28 mouse cellular contexts compared by ENCODE assay signal in the genomic region with DNA sequence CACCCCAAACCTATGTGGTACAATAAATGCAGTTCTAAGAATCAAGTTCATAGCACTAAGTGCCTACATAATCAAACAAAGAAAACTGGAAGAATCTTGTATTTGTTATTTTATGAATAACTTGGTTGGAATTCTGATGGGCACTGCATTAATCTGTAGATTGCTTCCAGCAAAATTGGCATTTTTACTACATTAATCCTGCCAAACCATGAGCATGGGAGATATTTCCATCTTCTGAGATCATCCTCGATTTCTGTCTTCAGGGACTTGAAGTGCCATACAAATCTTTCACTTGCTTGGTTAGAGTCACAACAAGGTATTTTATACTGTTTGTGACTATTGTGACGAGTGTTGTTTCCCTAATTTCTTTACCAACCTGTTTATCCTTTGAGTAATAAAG. TPM values are rescaled to one million over a fixed set of nuclear protein-coding genes. Genes with fewer than 3 reads are reported as not detected.
"Had no signal": no experiment of that assay in that cellular context is flagged by ENCODE, and none has a peak within 500 bp of the region (broad histone marks: within the 10 kb centered on the region; RNA-seq: fewer than 3 reads in every experiment).

No protein-coding gene starts in this region.

- H3K27me3 ChIP-seq: heart, embryonic 12.5 days; hindbrain, embryonic 13.5 days; intestine, embryonic 15.5 days; limb, embryonic 12.5 days; liver, embryonic 13.5 days had no signal

- DNase-seq: gastrocnemius, adult 2 months; gastrocnemius, postnatal 10 days; gastrocnemius, postnatal 25 days; heart, adult 18-20 months; heart, postnatal 10 days; heart, postnatal 4 days; kidney, adult 18-20 months; kidney, adult 8-10 months; kidney, postnatal 10 days; kidney, postnatal 25 days; kidney, postnatal 4 days; liver; liver, embryonic 13.5 days had no signal

- ATAC-seq: hindbrain, embryonic 16.5 days; inflammation-experienced regulatory T-cells, adult 6 months; intestine, embryonic 15.5 days; intestine, postnatal 0 days had no signal

- H3K36me3 ChIP-seq: heart, embryonic 10.5 days; heart, embryonic 12.5 days; hindbrain, embryonic 10.5 days; hindbrain, embryonic 13.5 days; intestine, embryonic 15.5 days; limb, embryonic 10.5 days; limb, embryonic 12.5 days; liver, embryonic 13.5 days had no signal

- H3K27ac ChIP-seq: gastrocnemius, adult 2 months; heart, embryonic 10.5 days; hindbrain, embryonic 10.5 days; hindbrain, embryonic 13.5 days; intestine, embryonic 15.5 days; layer of hippocampus, adult 2 months; left cerebral cortex, adult 2 months; limb, embryonic 10.5 days; limb, embryonic 12.5 days; liver, embryonic 13.5 days had no signal

- H3K9ac ChIP-seq: heart, embryonic 12.5 days; hindbrain, embryonic 13.5 days; intestine, embryonic 15.5 days; limb, embryonic 12.5 days; liver, embryonic 13.5 days had no signal

- H3K4me3 ChIP-seq: gastrocnemius, adult 2 months; heart, embryonic 10.5 days; heart, embryonic 12.5 days; hindbrain, embryonic 10.5 days; hindbrain, embryonic 13.5 days; intestine, embryonic 15.5 days; layer of hippocampus, adult 2 months; left cerebral cortex, adult 2 months; limb, embryonic 10.5 days; limb, embryonic 12.5 days; liver, embryonic 13.5 days had no signal

- H3K4me2 ChIP-seq: heart, embryonic 12.5 days; hindbrain, embryonic 13.5 days; intestine, embryonic 15.5 days; limb, embryonic 12.5 days; liver, embryonic 11.5 days; liver, embryonic 13.5 days had no signal

- H3K4me1 ChIP-seq: heart, embryonic 10.5 days; heart, embryonic 12.5 days; hindbrain, embryonic 10.5 days; hindbrain, embryonic 13.5 days; intestine, embryonic 15.5 days; limb, embryonic 10.5 days; limb, embryonic 12.5 days; liver, embryonic 13.5 days had no signal

RNA-seq across cellular contexts. Expression of a gene that starts 9.7 kb away (rescaled TPM):
- polyA plus RNA-seq: heart, embryonic 10.5 days; heart, embryonic 14.5 days; heart, embryonic 16.5 days; hindbrain, embryonic 13.5 days; hindbrain, embryonic 16.5 days; inflammation-experienced regulatory T-cells, adult 6 months; intestine, embryonic 15.5 days; intestine, postnatal 0 days; limb, embryonic 10.5 days; limb, embryonic 12.5 days; liver, embryonic 11.5 days; liver, embryonic 13.5 days had no signal
